Mouse (Mus musculus) heart, embryonic 14.5 days (tissue): ENCODE results near the gene Zfp580. TPM values are rescaled to one million over a fixed set of nuclear protein-coding genes. Genes with fewer than 3 reads are reported as not detected.
A peak's percentile ranks its signal among the peaks of the same experiment; 100 is the strongest.

Experiments used
- ATAC-seq: fragments of 200-750 bp; cut with Nextera tagmentation; 2 replicates; pipeline ENCODE4 v1.8.0; 2017; ENCODE audit warnings: low read depth, moderate TSS enrichment; ENCODE audit not compliant: insufficient number of reproducible peaks, insufficient read depth, low FRiP score
- H3K27ac ChIP-seq, 2 experiments: fragments of 200-500 bp in 1 of 2; fragments of 300-500 bp in 1 of 2; sonication (generic) in 1 of 2; replicated peaks in 1 of 2; 2 replicates each; pipeline ENCODE4 v1.5.1; 2012 to 2014; ENCODE audit warnings: low read depth in 2 of 2, low read length in 2 of 2, control low read depth in 1 of 2, mild to moderate bottlenecking in 1 of 2, mixed read lengths in 1 of 2; ENCODE audit not compliant: control insufficient read depth in 1 of 2, insufficient read depth in 1 of 2
- H3K27me3 ChIP-seq: fragments of 300-500 bp; sonication (generic); 2 replicates; pipeline ENCODE4 v1.6.1; 2014; ENCODE audit warnings: mild to moderate bottlenecking, low read length, control low read depth; ENCODE audit not compliant: control insufficient read depth, insufficient read depth
- H3K36me3 ChIP-seq: fragments of 300-500 bp; sonication (generic); 2 replicates; pipeline ENCODE4 v1.6.1; 2014; ENCODE audit warnings: mild to moderate bottlenecking, control low read depth, low read length, mixed read lengths; ENCODE audit not compliant: control insufficient read depth, insufficient read depth
- H3K4me1 ChIP-seq, 2 experiments: fragments of 200-500 bp in 1 of 2; fragments of 300-500 bp in 1 of 2; sonication (generic) in 1 of 2; 2 replicates each; pipeline ENCODE4 v1.6.1; 2012 to 2014; ENCODE audit warnings: low read length in 2 of 2, control low read depth in 1 of 2, mixed read lengths in 1 of 2; ENCODE audit not compliant: control insufficient read depth in 2 of 2, insufficient read depth in 2 of 2
- H3K4me2 ChIP-seq: fragments of 300-500 bp; sonication (generic); 2 replicates; pipeline ENCODE4 v1.6.1; 2014; ENCODE audit warnings: mild to moderate bottlenecking, low read length
- H3K4me3 ChIP-seq, 2 experiments: fragments of 200-500 bp in 1 of 2; fragments of 300-500 bp in 1 of 2; sonication (generic) in 1 of 2; 2 replicates each; pipeline ENCODE4 v1.5.1; 2012 to 2014; ENCODE audit warnings: low read length in 2 of 2, mild to moderate bottlenecking in 2 of 2, control low read depth in 1 of 2, low read depth in 1 of 2, moderate library complexity in 1 of 2; ENCODE audit not compliant: control insufficient read depth in 1 of 2, insufficient read depth in 1 of 2
- H3K9ac ChIP-seq: fragments of 300-500 bp; sonication (generic); 2 replicates; pipeline ENCODE4 v1.6.1; 2014; ENCODE audit warnings: mild to moderate bottlenecking, low read length
- H3K9me3 ChIP-seq: fragments of 300-500 bp; sonication (generic); 2 replicates; pipeline ENCODE4 v1.6.1; 2016; ENCODE audit warnings: low read length, control low read depth; ENCODE audit not compliant: control insufficient read depth
- WGBS: fragments of 180-500 bp; shearing (Covaris S2); extraction: QIAGEN DNeasy Blood & Tissue Kit; methylation state at CpG from one replicate; pipeline ENCODE4 v1.1.7; 2014; 5-methylcytosine and 5-hydroxymethylcytosine counted together
- polyA plus RNA-seq: library from polyadenylated mRNA; unstranded; fragments of >200 nt; fragmentation: Nextera tagmentation; extraction: Ambion mirVana; gene quantifications from 2 replicates; pipeline ENCODE4 v1.2.1, GENCODE M21; 2014

Gene Zfp580
- polyA plus RNA-seq, 1 experiment from 2014 or later: 22.0 TPM

GRCm38 (mm10) chr7:5058631-5059030 is 7.3 kb downstream of the Zfp580 start:
- ATAC-seq: no peak
- Histone ChIP-seq H3K27ac (no peak overlapping the region), H3K9ac (no peak overlapping the region), H3K4me2 (no peak overlapping the region), H3K4me3 (no peak overlapping the region), H3K27me3 (peaks cover 53% of the 10 kb centered on the region), H3K9me3 (no peaks in the 10 kb centered on the region), H3K4me1 (peaks cover 7 to 24% of the 10 kb centered on the region in 2 experiments; a peak in 3 of 4 replicates), H3K36me3 (no peaks in the 10 kb centered on the region)
- WGBS: 68% methylated on average over 1 of the region's 1 CpGs

- WGBS: 88% methylated on average over 12 of the region's 12 CpGs
- no peak for ATAC-seq
- H3K36me3 ChIP-seq: peaks cover 4% of the 10 kb centered on the region
- peaks cover 45% of the 10 kb centered on the region for H3K27me3 ChIP-seq
- no peak overlapping the region for H3K4me3 ChIP-seq
- H3K27ac ChIP-seq: no peak overlapping the region
- peak overlapping the region; percentile 98; the same call in 1 of the 2 replicates for H3K4me2 ChIP-seq
- H3K9me3 ChIP-seq: no peaks in the 10 kb centered on the region
- H3K9ac ChIP-seq: no peak overlapping the region
- H3K4me1 ChIP-seq: peaks cover 5 to 26% of the 10 kb centered on the region in 2 experiments; a peak in 3 of 4 replicates
These were observed 8.1 kb downstream of the Zfp580 start for GRCm38 (mm10) chr7:5059421-5059820.

GRCm38 (mm10) chr7:5060239-5060731 is 8.9 kb downstream of the Zfp580 start:
- peaks cover 5 to 28% of the 10 kb centered on the region in 2 experiments; a peak in 3 of 4 replicates for H3K4me1 ChIP-seq
- peak overlapping the region; percentile 98 for H3K4me2 ChIP-seq
- H3K9me3 ChIP-seq: no peaks in the 10 kb centered on the region
- peaks cover 7% of the 10 kb centered on the region for H3K36me3 ChIP-seq
- peak overlapping the region; percentile 96 to 98 for H3K27ac ChIP-seq
- ATAC-seq: 0 out of 2 replicates have a peak, but pooled peaks have one; percentile 2
- peak overlapping the region; percentile 84 for H3K9ac ChIP-seq
- peak overlapping the region; percentile 82 to 84 for H3K4me3 ChIP-seq
- H3K27me3 ChIP-seq: peaks cover 37% of the 10 kb centered on the region
- WGBS: 2% methylated on average over 27 of the region's 27 CpGs

GRCm38 (mm10) chr7:5060944-5061773 is 9.8 kb downstream of the Zfp580 start:
- H3K9ac ChIP-seq: peak overlapping the region; percentile 84
- no peaks in the 10 kb centered on the region for H3K9me3 ChIP-seq
- H3K36me3 ChIP-seq: peaks cover 11% of the 10 kb centered on the region
- peak overlapping the region; percentile 98 to 100 for H3K27ac ChIP-seq
- H3K4me2 ChIP-seq: peak overlapping the region; percentile 98
- H3K4me3 ChIP-seq: peak overlapping the region; percentile 82 to 84
- under 1% methylated on average over 60 of the region's 60 CpGs for WGBS
- peak; percentile 85 for ATAC-seq
- H3K27me3 ChIP-seq: peaks cover 28% of the 10 kb centered on the region
- H3K4me1 ChIP-seq: peaks cover 5 to 30% of the 10 kb centered on the region in 2 experiments; a peak in 3 of 4 replicates

GRCm38 (mm10) chr7:5061774-5062359 is 10.5 kb downstream of the Zfp580 start, which contains the start of gene U2af2:
U2af2 (plus strand) TSS chr7:5062143.
- H3K36me3 ChIP-seq: peaks cover 18% of the 10 kb centered on the region
- H3K27ac ChIP-seq: peak within 1 kb of the TSS; percentile 98 to 100
- peak within 1 kb of the TSS; percentile 84 for H3K9ac ChIP-seq
- peak within 1 kb of the TSS; percentile 98 for H3K4me2 ChIP-seq
- H3K4me1 ChIP-seq: peaks cover 4 to 26% of the 10 kb centered on the region in 2 experiments; a peak in 3 of 4 replicates
- H3K27me3 ChIP-seq: peaks cover 22% of the 10 kb centered on the region
- H3K4me3 ChIP-seq: peak within 1 kb of the TSS; percentile 84
- peak; percentile 81 for ATAC-seq
- no peaks in the 10 kb centered on the region for H3K9me3 ChIP-seq
- under 1% methylated on average over 57 of the region's 65 CpGs for WGBS

GRCm38 (mm10) chr7:5062360-5063001 is 11.1 kb downstream of the Zfp580 start:
- WGBS: under 1% methylated on average over 41 of the region's 51 CpGs

GRCm38 (mm10) chr7:5064886-5065285 is 13.5 kb downstream of the Zfp580 start:
- Histone ChIP-seq H3K9ac (no peak overlapping the region), H3K9me3 (no peaks in the 10 kb centered on the region), H3K4me2 (no peak overlapping the region), H3K27ac (no peak overlapping the region), H3K4me1 (peaks cover 3 to 23% of the 10 kb centered on the region in 2 experiments; a peak in 3 of 4 replicates), H3K4me3 (no peak overlapping the region), H3K27me3 (no peaks in the 10 kb centered on the region), H3K36me3 (peaks cover 49% of the 10 kb centered on the region)
- ATAC-seq: no peak
- 91% methylated on average over 6 of the region's 6 CpGs for WGBS

More at GRCm38 (mm10) chr7:5062360-5063001, 11.1 kb downstream of the Zfp580 start:
- Histone ChIP-seq H3K36me3 (peaks cover 25% of the 10 kb centered on the region), H3K27me3 (peaks cover 16% of the 10 kb centered on the region), H3K9ac (peak overlapping the region; percentile 84), H3K4me1 (peaks cover 3 to 23% of the 10 kb centered on the region in 2 experiments; a peak in 3 of 4 replicates), H3K4me2 (peak overlapping the region; percentile 98), H3K4me3 (peak overlapping the region; percentile 84), H3K9me3 (no peaks in the 10 kb centered on the region), H3K27ac (peak overlapping the region; percentile 95 to 98)
- ATAC-seq: peak; percentile 63
